7 mouse cellular contexts compared by ENCODE assay signal in genomic region chr4:134768226-134768888, GRCm38 (mm10). TPM values are rescaled to one million over a fixed set of nuclear protein-coding genes. Genes with fewer than 3 reads are reported as not detected.
A peak's percentile ranks its signal among the peaks of the same experiment; 100 is the strongest.
DNase-seq lines count a peak whose midpoint lies in the region; ATAC-seq and TF ChIP-seq lines count a peak whose summit lies in the region.

No protein-coding gene starts in this region.

- WGBS in forebrain, embryonic 11.5 days, result 14% methylated on average over 21 of the region's 21 CpGs
- WGBS in liver, embryonic 13.5 days (ENCODE audit: insufficient replicate concordance), result 12% methylated on average over 21 of the region's 21 CpGs

- peaks cover 46% of the 10 kb centered on the region for H3K4me1 ChIP-seq in bone marrow macrophage, adult 2 months (ENCODE audit: control insufficient read depth, insufficient read depth, low read length)
- H3K4me1 ChIP-seq in forebrain, embryonic 11.5 days (replicated peaks; ENCODE audit: control insufficient read depth, insufficient read depth, low read length), result peaks cover 13% of the 10 kb centered on the region
- peaks cover 81% of the 10 kb centered on the region for H3K4me1 ChIP-seq in liver, embryonic 13.5 days (replicated peaks)

- H3K9ac ChIP-seq in forebrain, embryonic 11.5 days (ENCODE audit: low read length), result peak overlapping the region; percentile 70
- peak overlapping the region; percentile 97 for H3K9ac ChIP-seq in liver, embryonic 13.5 days

- no peak for ATAC-seq in forebrain, embryonic 11.5 days (replicated peaks; ENCODE audit: low FRiP score)
- no peak for ATAC-seq in liver, embryonic 13.5 days (ENCODE audit: low read depth)

- peak overlapping the region; percentile 13; the same call in 1 of the 2 replicates for H3K27ac ChIP-seq in bone marrow macrophage, adult 2 months (ENCODE audit: insufficient read depth, low read depth, low read length)
- H3K27ac ChIP-seq in forebrain, embryonic 11.5 days (ENCODE audit: low read depth, low read length), result no peak overlapping the region
- peak overlapping the region; percentile 97; the same call in 1 of the 2 replicates for H3K27ac ChIP-seq in liver, embryonic 13.5 days

- H3K4me2 ChIP-seq in forebrain, embryonic 11.5 days (ENCODE audit: low read depth, low read length, severe bottlenecking), result peak overlapping the region; percentile 97
- H3K4me2 ChIP-seq in liver, embryonic 13.5 days, result peak overlapping the region; percentile 98

- peak; percentile 37 for DNase-seq in ovary, adult 18-20 months (ENCODE audit: low spot score)
- DNase-seq in ovary, postnatal 10 days (ENCODE audit: low spot score), result no peak
- no peak for DNase-seq in forebrain, embryonic 11.5 days (ENCODE audit: low spot score)
- DNase-seq in liver, embryonic 13.5 days, result no peak
- DNase-seq in spleen, postnatal 36 days (ENCODE audit: low spot score in 2 of 2), result no peak
- DNase-seq in thymus, postnatal 0 days (ENCODE audit: low spot score), result no peak

- TF ChIP-seq CTCF in bone marrow macrophage, adult 2 months (IDR thresholded peaks at IDR 0.05; ENCODE audit: low read depth, low read length), result no peak

- peak overlapping the region; percentile 71 for H3K4me3 ChIP-seq in bone marrow macrophage, adult 2 months (ENCODE audit: insufficient read depth, low read length)
- peak overlapping the region; percentile 66 for H3K4me3 ChIP-seq in forebrain, embryonic 11.5 days (ENCODE audit: low read depth, low read length)
- H3K4me3 ChIP-seq in liver, embryonic 13.5 days (replicated peaks), result peak overlapping the region; percentile 91

- H3K27me3 ChIP-seq in forebrain, embryonic 11.5 days (ENCODE audit: control insufficient read depth, insufficient read depth, low read length), result peaks cover 9% of the 10 kb centered on the region
- H3K27me3 ChIP-seq in liver, embryonic 13.5 days, result no peaks in the 10 kb centered on the region; the same call in 1 of the 2 replicates

- no peaks in the 10 kb centered on the region for H3K9me3 ChIP-seq in forebrain, embryonic 11.5 days (ENCODE audit: control insufficient read depth, low read length)
- H3K9me3 ChIP-seq in liver, embryonic 13.5 days (replicated peaks), result no peaks in the 10 kb centered on the region

- TF ChIP-seq POLR2A in bone marrow macrophage, adult 2 months (IDR thresholded peaks at IDR 0.05; ENCODE audit: borderline replicate concordance, low read depth, low read length), result no peak

- no peaks in the 10 kb centered on the region for H3K36me3 ChIP-seq in forebrain, embryonic 11.5 days (ENCODE audit: control insufficient read depth, insufficient read depth, low read length)
- H3K36me3 ChIP-seq in liver, embryonic 13.5 days, result no peaks in the 10 kb centered on the region; the same call in 1 of the 2 replicates

RNA-seq across cellular contexts. Expression of gene Ldlrap1, which starts 0.5 kb away (rescaled TPM):
- 34.0 and 36.2 TPM in 2 replicates for polyA plus RNA-seq in bone marrow macrophage, adult 2 months (2012; ENCODE audit: insufficient read depth, insufficient read length, missing spikeins)
- 7.4 and 7.9 TPM in 2 replicates for polyA plus RNA-seq in forebrain, embryonic 11.5 days (2014; fragmentation: Nextera tagmentation; extraction: Ambion mirVana)
- 20.3 and 23.1 TPM in 2 replicates for polyA plus RNA-seq in liver, embryonic 13.5 days (2015; fragmentation: Nextera tagmentation; extraction: Ambion mirVana)
- 16.1 and 16.6 TPM in 2 replicates for polyA plus RNA-seq in thymus, postnatal 0 days (2015; fragmentation: Nextera tagmentation; extraction: Ambion mirVana)
